ENCODE assay signal across 8 mouse cellular contexts in the genomic region with DNA sequence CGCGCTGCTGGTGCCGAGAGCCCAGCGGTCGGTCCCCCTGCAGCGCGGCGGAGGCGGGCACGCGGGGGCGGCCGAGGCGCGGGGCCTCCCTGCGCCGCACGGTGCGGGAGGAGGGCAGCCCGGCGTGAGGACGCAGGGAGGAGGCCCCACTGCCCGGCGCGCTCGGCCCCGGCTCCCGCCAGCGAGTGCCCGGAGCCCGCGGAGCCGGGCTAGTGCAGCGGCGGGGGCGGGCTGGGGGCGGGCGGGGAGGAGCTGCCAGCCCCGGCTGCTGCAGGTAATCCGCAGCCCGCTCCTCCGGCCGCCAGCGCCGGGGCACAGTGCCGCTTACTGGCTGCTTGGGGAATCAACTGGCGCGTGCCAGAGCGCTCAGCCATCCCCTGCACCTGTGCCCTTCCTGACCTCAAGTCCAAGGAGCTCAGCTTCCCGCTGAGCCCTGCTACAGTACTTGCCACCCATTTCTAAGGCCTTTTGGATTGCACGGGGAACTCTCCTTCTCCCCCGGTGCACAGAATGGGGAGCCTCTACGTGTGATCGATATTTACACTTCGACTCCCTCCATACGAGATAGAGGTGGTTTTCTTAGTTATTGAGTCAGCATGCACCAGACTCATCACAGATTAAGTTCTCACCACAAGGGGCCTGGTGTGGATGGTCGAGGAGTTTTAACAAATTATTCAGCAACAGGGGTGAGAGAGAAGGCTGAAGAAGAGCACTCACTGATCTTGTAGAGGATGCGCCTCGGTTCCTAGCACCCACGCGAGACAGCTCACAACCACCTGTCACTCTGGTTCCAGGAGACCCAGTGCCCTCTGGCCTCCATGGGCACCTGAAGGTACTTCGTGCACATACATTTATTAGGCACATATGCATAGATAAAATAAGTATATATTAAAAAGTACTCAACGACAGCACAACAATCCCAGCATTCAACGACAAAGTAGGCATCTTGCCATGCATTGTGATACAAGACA. TPM values are rescaled to one million over a fixed set of nuclear protein-coding genes. Genes with fewer than 3 reads are reported as not detected.
DNase-seq lines count a peak whose midpoint lies in the region.

A gene (minus strand): TSS at position 284 of the 971 bp plus-strand sequence.

- peak within 1 kb of the TSS; percentile 71 for H3K27ac ChIP-seq in midbrain, embryonic 10.5 days (replicated peaks)

- intact Hi-C loops in left cerebral cortex, postnatal 4 days (cut with DNase I), result loop anchor here (5.0 kb wide), 1 partner anchor 345 kb away; no protein-coding TSS in a partner anchor

- peak; percentile 94 for DNase-seq in brain, adult 2 months (ENCODE audit: low read depth, low spot score)
- DNase-seq in embryo, embryonic 11.5 days (ENCODE audit: low read depth, low spot score), result peak; percentile 46
- no peak for DNase-seq in heart, adult 8-10 months (ENCODE audit: low spot score)
- peak; percentile 77 for DNase-seq in kidney, adult 11 months
- DNase-seq in left cerebral cortex, postnatal 4 days, result peak; percentile 81
- DNase-seq in midbrain, embryonic 10.5 days (ENCODE audit: low spot score), result peak; percentile 80
- peak; percentile 74 for DNase-seq in right cerebral cortex, postnatal 4 days
- DNase-seq in adipocyte (ENCODE audit: low spot score), result no peak

- no peaks in the 10 kb centered on the region for H3K9me3 ChIP-seq in midbrain, embryonic 10.5 days (replicated peaks)

- peak within 1 kb of the TSS; percentile 79 for H3K4me3 ChIP-seq in midbrain, embryonic 10.5 days

- H3K36me3 ChIP-seq in midbrain, embryonic 10.5 days, result no peaks in the 10 kb centered on the region

- 8% methylated on average over 56 of the region's 64 CpGs for WGBS in midbrain, embryonic 10.5 days

- H3K4me1 ChIP-seq in midbrain, embryonic 10.5 days, result peaks cover 20% of the 10 kb centered on the region

- H3K27me3 ChIP-seq in midbrain, embryonic 10.5 days (ENCODE audit: low read depth, poor library complexity, severe bottlenecking), result peaks cover 60% of the 10 kb centered on the region

RNA-seq across cellular contexts. Expression of the gene that starts here (rescaled TPM):
- 1,000 to 10,000 TPM in 3 of 4 experiments, 100 to 1,000 TPM in 1; 935 to 1,209 (median 1,093) TPM for total RNA-seq in heart, adult 8-10 months (2022)
- 10 to 100 TPM; 89.2 to 97.4 TPM for total RNA-seq in left cerebral cortex, postnatal 4 days (2021)
- polyA plus RNA-seq in midbrain, embryonic 10.5 days (2016; fragmentation: Nextera tagmentation; extraction: Ambion mirVana), result 0.07 and 0.31 TPM in 2 replicates

Comparison
In these comparisons a context has a peak if more than half of its experiments do, and no peak if none do; other contexts are left out.
1. RNA of the gene that starts here (total RNA-seq): 935 to 1,209 TPM in heart, adult 8-10 months; 89.2 to 97.4 TPM in left cerebral cortex, postnatal 4 days; every median in the first group is over 4 times any median in the second.
2. Peak in DNase-seq, H3K4me3 ChIP-seq and H3K27ac ChIP-seq in midbrain, embryonic 10.5 days; RNA of the gene not detected or under 1 TPM.
3. DNase-seq: peak in brain, adult 2 months (single experiment), embryo, embryonic 11.5 days (single experiment), kidney, adult 11 months (single experiment), left cerebral cortex, postnatal 4 days (single experiment) and right cerebral cortex, postnatal 4 days (single experiment); none in heart, adult 8-10 months (single experiment) and adipocyte (single experiment).